Mouse (Mus musculus): ENCODE results near the gene Inka1. TPM values are rescaled to one million over a fixed set of nuclear protein-coding genes. Genes with fewer than 3 reads are reported as not detected.
A peak's percentile ranks its signal among the peaks of the same experiment; 100 is the strongest.

The Inka1 gene
- polyA plus RNA-seq, 1 experiment: 7.9 TPM

DNA sequence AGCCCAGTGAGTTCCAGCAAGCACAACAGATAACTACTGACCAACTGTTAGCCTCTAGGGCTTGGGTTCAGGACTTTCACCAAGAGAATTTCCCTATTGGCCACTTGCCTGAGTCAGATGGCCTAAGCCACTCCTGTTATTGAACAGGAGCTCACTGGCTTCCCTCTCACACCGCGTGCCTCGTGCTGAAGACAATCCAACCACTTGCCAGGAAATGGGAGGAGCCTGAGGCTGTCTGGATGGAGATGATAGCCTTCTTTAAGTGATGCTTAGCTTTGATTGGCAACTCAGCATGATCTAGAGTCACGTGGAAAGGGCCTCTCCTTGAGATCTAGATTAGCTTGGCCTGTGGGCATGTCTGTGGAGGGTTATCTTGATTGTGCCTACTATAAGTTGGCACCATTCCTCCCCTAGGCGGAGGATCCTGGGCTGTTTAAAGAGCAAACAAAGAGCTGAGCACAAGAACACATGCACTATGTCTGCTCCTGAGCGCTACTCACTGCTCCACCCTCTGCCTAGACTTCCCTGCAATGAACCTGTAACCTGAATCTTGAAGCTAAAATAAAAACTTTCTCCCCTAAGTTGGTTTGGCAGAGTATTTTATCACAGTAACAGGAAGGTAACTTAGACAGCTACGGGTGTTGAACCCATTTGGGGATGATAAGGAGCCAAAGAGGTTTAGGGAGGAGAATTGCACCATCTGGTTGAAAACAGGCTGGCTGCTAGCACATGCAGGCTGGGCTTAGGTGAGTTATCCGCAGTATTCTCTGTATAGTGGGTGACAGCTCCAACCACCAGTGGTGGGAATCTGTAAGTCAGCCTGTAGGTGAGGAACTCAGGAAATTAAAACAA lies 13.8 kb downstream of the Inka1 start:
- TF ChIP-seq POLR2A (IDR thresholded peaks at IDR 0.05; ENCODE audit: low read depth, low read length): no peak
- TF ChIP-seq CTCF (conservative IDR thresholded peaks at IDR 0.05; ENCODE audit: insufficient read depth, insufficient read length, low read depth, low read length): no peak
- Histone ChIP-seq H3K4me3 (ENCODE audit: insufficient read depth, low read depth, low read length) (no peak overlapping the region), H3K27ac (ENCODE audit: insufficient read depth, low read depth, low read length) (no peak overlapping the region), H3K4me1 (ENCODE audit: control insufficient read depth, insufficient read depth, low read length) (no peaks in the 10 kb centered on the region), H3K36me3 (ENCODE audit: control insufficient read depth, insufficient read depth, low read length) (no peaks in the 10 kb centered on the region), H3K27me3 (replicated peaks; ENCODE audit: control insufficient read depth, insufficient read depth, low read length) (no peaks in the 10 kb centered on the region)
- peak; percentile 33 for DNase-seq
- 61% methylated on average over 8 of the region's 8 CpGs for whole genome bisulfite sequencing

DNA sequence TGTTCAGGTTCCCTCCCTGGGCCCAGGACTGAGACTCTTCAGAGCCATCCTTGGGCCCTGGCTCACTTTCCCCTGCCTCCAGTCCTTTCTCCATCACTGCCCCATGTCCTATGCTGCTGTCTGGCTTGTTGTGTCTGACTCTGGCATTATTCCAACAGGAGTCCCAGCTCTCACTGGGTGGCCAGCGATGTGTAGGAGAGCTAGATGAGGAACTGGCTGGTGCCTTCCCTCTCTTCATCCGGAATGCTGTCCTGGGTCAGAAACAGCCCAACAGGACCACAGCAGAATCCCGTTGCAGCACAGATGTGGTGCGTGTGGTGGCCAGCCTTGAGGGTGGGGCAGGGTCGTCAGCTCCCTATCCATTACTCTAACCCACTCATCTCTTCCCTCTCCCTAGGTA lies 15.4 kb downstream of the Inka1 start:
- no peak for DNase-seq
- Histone ChIP-seq H3K27ac (ENCODE audit: insufficient read depth, low read depth, low read length) (no peak overlapping the region), H3K36me3 (ENCODE audit: control insufficient read depth, insufficient read depth, low read length) (no peaks in the 10 kb centered on the region), H3K27me3 (replicated peaks; ENCODE audit: control insufficient read depth, insufficient read depth, low read length) (no peaks in the 10 kb centered on the region), H3K4me1 (ENCODE audit: control insufficient read depth, insufficient read depth, low read length) (no peaks in the 10 kb centered on the region), H3K4me3 (ENCODE audit: insufficient read depth, low read depth, low read length) (no peak overlapping the region)
- 90% methylated on average over 5 of the region's 5 CpGs for WGBS
- no peak for TF ChIP-seq POLR2A (IDR thresholded peaks at IDR 0.05; ENCODE audit: low read depth, low read length)
- no peak for TF ChIP-seq CTCF (conservative IDR thresholded peaks at IDR 0.05; ENCODE audit: insufficient read depth, insufficient read length, low read depth, low read length)

DNA sequence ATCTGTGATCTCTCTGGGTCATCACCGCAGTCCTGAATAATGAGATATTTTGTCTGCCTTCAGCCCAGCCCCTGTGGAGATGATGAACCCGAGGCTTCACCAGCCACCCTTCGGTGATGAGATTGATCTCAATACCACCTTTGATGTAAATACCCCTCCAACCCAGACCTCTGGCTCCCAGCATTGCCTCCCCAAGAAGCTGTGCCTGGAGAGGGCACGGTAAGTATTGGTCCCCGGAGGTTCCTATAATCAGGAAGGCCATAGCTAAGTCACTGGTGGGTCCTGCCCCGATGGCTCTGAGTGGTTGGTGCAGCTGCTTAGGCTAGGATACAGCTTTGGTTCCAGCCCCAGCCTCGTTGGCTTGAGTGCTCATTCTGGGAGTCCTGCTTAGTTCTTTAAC lies 17.1 kb downstream of the Inka1 start:
- Histone ChIP-seq H3K27ac (ENCODE audit: insufficient read depth, low read depth, low read length) (no peak overlapping the region), H3K36me3 (ENCODE audit: control insufficient read depth, insufficient read depth, low read length) (no peaks in the 10 kb centered on the region), H3K4me3 (ENCODE audit: insufficient read depth, low read depth, low read length) (no peak overlapping the region), H3K4me1 (ENCODE audit: control insufficient read depth, insufficient read depth, low read length) (no peaks in the 10 kb centered on the region), H3K27me3 (replicated peaks; ENCODE audit: control insufficient read depth, insufficient read depth, low read length) (no peaks in the 10 kb centered on the region)
- no peak for TF ChIP-seq POLR2A (IDR thresholded peaks at IDR 0.05; ENCODE audit: low read depth, low read length)
- TF ChIP-seq CTCF (conservative IDR thresholded peaks at IDR 0.05; ENCODE audit: insufficient read depth, insufficient read length, low read depth, low read length): no peak
- 94% methylated on average over 7 of the region's 7 CpGs for WGBS
- no peak for DNase-seq

DNA sequence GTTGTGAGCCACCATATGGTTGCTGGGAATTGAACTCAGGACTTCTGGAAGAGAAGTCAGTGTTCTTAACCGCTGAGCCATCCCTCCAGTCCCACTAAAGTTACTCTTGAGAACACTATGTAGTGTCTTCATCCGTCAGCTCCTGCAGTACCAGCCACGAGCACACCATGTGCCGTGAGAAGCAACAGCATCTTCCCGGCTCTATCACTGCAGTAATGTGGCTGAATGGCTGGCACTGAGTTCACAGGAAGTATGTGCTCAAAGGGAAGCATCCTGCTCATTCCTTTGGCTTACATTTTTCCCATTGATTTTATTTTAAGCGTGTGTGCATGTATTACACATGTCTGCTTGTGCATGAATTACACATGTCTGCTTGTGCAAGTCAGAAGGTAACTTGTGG lies 18.2 kb downstream of the Inka1 start:
- peak; percentile 19 for DNase-seq
- Histone ChIP-seq H3K36me3 (ENCODE audit: control insufficient read depth, insufficient read depth, low read length) (no peaks in the 10 kb centered on the region), H3K27ac (ENCODE audit: insufficient read depth, low read depth, low read length) (no peak overlapping the region), H3K4me1 (ENCODE audit: control insufficient read depth, insufficient read depth, low read length) (no peaks in the 10 kb centered on the region), H3K4me3 (ENCODE audit: insufficient read depth, low read depth, low read length) (no peak overlapping the region), H3K27me3 (replicated peaks; ENCODE audit: control insufficient read depth, insufficient read depth, low read length) (no peaks in the 10 kb centered on the region)
- 70% methylated on average over 6 of the region's 6 CpGs for WGBS
- TF ChIP-seq POLR2A (IDR thresholded peaks at IDR 0.05; ENCODE audit: low read depth, low read length): no peak
- no peak for TF ChIP-seq CTCF (conservative IDR thresholded peaks at IDR 0.05; ENCODE audit: insufficient read depth, insufficient read length, low read depth, low read length)

DNA sequence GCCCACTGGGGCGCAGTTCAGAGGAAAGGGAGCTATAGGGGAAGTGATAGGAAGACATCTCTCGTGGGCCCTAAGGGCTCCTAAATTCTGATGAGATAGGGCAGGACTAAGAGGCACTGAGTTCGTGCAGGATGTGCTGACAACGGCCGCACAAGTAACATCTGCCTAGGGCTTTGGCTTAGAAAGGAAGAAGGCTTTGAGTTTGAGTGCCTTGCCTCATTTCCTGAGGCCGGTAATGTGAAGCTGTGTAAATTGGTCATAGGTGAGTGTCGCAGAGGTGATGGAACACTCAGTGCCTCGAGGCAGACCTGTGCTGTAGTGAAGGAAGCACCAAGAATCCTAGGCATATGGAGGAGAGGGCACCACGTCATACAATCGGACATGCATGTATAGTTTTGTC lies 19.0 kb downstream of the Inka1 start:
- H3K4me1 ChIP-seq (ENCODE audit: control insufficient read depth, insufficient read depth, low read length): no peaks in the 10 kb centered on the region
- WGBS: 88% methylated on average over 10 of the region's 10 CpGs
- no peaks in the 10 kb centered on the region for H3K36me3 ChIP-seq (ENCODE audit: control insufficient read depth, insufficient read depth, low read length)
- no peak overlapping the region for H3K4me3 ChIP-seq (ENCODE audit: insufficient read depth, low read depth, low read length)
- H3K27me3 ChIP-seq (replicated peaks; ENCODE audit: control insufficient read depth, insufficient read depth, low read length): no peaks in the 10 kb centered on the region
- H3K27ac ChIP-seq (ENCODE audit: insufficient read depth, low read depth, low read length): no peak overlapping the region
- DNase-seq: no peak
- TF ChIP-seq POLR2A (IDR thresholded peaks at IDR 0.05; ENCODE audit: low read depth, low read length) (no peak), CTCF (conservative IDR thresholded peaks at IDR 0.05; ENCODE audit: insufficient read depth, insufficient read length, low read depth, low read length) (no peak)

GRCm38 (mm10) chr9:107964681-107965080 lies 21.0 kb downstream of the Inka1 start:
- Histone ChIP-seq H3K27ac (ENCODE audit: insufficient read depth, low read depth, low read length) (no peak overlapping the region), H3K36me3 (ENCODE audit: control insufficient read depth, insufficient read depth, low read length) (no peaks in the 10 kb centered on the region), H3K4me1 (ENCODE audit: control insufficient read depth, insufficient read depth, low read length) (no peaks in the 10 kb centered on the region), H3K27me3 (replicated peaks; ENCODE audit: control insufficient read depth, insufficient read depth, low read length) (no peaks in the 10 kb centered on the region), H3K4me3 (ENCODE audit: insufficient read depth, low read depth, low read length) (no peak overlapping the region)
- TF ChIP-seq POLR2A (IDR thresholded peaks at IDR 0.05; ENCODE audit: low read depth, low read length) (no peak), CTCF (conservative IDR thresholded peaks at IDR 0.05; ENCODE audit: insufficient read depth, insufficient read length, low read depth, low read length) (no peak)
- no peak for DNase-seq
- WGBS: 90% methylated on average over 9 of the region's 9 CpGs

- Histone ChIP-seq H3K27me3 (replicated peaks; ENCODE audit: control insufficient read depth, insufficient read depth, low read length) (no peaks in the 10 kb centered on the region), H3K27ac (ENCODE audit: insufficient read depth, low read depth, low read length) (no peak overlapping the region), H3K4me3 (ENCODE audit: insufficient read depth, low read depth, low read length) (no peak overlapping the region), H3K4me1 (ENCODE audit: control insufficient read depth, insufficient read depth, low read length) (no peaks in the 10 kb centered on the region), H3K36me3 (ENCODE audit: control insufficient read depth, insufficient read depth, low read length) (no peaks in the 10 kb centered on the region)
- peak; percentile 89 for DNase-seq
- TF ChIP-seq POLR2A (IDR thresholded peaks at IDR 0.05; ENCODE audit: low read depth, low read length): no peak
- peak; percentile 96 for TF ChIP-seq CTCF (conservative IDR thresholded peaks at IDR 0.05; ENCODE audit: insufficient read depth, insufficient read length, low read depth, low read length)
- WGBS: 21% methylated on average over 5 of the region's 5 CpGs
These were observed 22.0 kb downstream of the Inka1 start for GRCm38 (mm10) chr9:107963700-107964099.
